Mouse (Mus musculus) forebrain, postnatal 0 days (tissue): ENCODE measurements at regions not wholly inside any gene's neighbourhood (a gene's known extent, or its start where the extent isn't known, plus 50 kb on each side); places are given as distances from the start of the nearest gene placed in this dataset.
A peak's percentile ranks its signal among the peaks of the same experiment; 100 is the strongest.

Source experiments
- ATAC-seq: fragments of 200-750 bp; cut with Nextera tagmentation; 2 replicates; pipeline ENCODE4 v1.8.0; 2017; ENCODE audit warnings: mild to moderate bottlenecking, moderate library complexity
- DNase-seq: peaks from one replicate; pipeline ENCODE4 v3.0.0-alpha.2; 2015
- H3K27ac ChIP-seq: fragments of 300-500 bp; sonication (generic); 2 replicates; pipeline ENCODE4 v1.5.1; 2014; ENCODE audit warnings: low read depth, mild to moderate bottlenecking, antibody characterized with exemption, low read length, moderate library complexity, mixed read lengths
- H3K27me3 ChIP-seq: fragments of 300-500 bp; sonication (generic); 2 replicates; pipeline ENCODE4 v1.6.1; 2014; ENCODE audit warnings: mild to moderate bottlenecking, low read length, mixed read lengths; ENCODE audit not compliant: insufficient read depth
- H3K36me3 ChIP-seq: fragments of 300-500 bp; sonication (generic); 2 replicates; pipeline ENCODE4 v1.6.1; 2014; ENCODE audit warnings: mild to moderate bottlenecking, moderate library complexity; ENCODE audit not compliant: insufficient read depth
- H3K4me1 ChIP-seq: fragments of 300-500 bp; sonication (generic); 2 replicates; pipeline ENCODE4 v1.6.1; 2014; ENCODE audit warnings: antibody characterized with exemption; ENCODE audit not compliant: insufficient read depth
- H3K4me2 ChIP-seq: fragments of 300-500 bp; sonication (generic); 2 replicates; pipeline ENCODE4 v1.6.1; 2014; ENCODE audit warnings: low read depth, mild to moderate bottlenecking, moderate library complexity
- H3K4me3 ChIP-seq: fragments of 300-500 bp; sonication (generic); 2 replicates; pipeline ENCODE4 v1.5.1; 2014; ENCODE audit warnings: low read depth, low read length, mixed read lengths
- H3K9ac ChIP-seq: fragments of 300-500 bp; sonication (generic); 2 replicates; pipeline ENCODE4 v1.6.1; 2014; ENCODE audit warnings: mild to moderate bottlenecking
- H3K9me3 ChIP-seq: fragments of 300-500 bp; sonication (generic); 2 replicates; pipeline ENCODE4 v1.6.1; 2016; ENCODE audit warnings: low read length
- CTCF ChIP-seq: sonication (generic); IDR thresholded peaks from 2 replicates; pipeline ENCODE4 v1.5.1; 2016; ENCODE audit warnings: antibody characterized with exemption, control low read depth, low read depth
- WGBS: fragments of 180-500 bp; shearing (Covaris S2); extraction: QIAGEN DNeasy Blood & Tissue Kit; methylation state at CpG from one replicate; pipeline ENCODE4 v1.1.7; 2014; 5-methylcytosine and 5-hydroxymethylcytosine counted together

GRCm38 (mm10) chr12:61912146-61912545 is 389.2 kb downstream of the Lrfn5 start:
- Histone ChIP-seq H3K27me3 (no peaks in the 10 kb centered on the region), H3K9ac (no peak overlapping the region), H3K27ac (no peak overlapping the region), H3K4me1 (no peaks in the 10 kb centered on the region), H3K4me2 (no peak overlapping the region), H3K36me3 (no peaks in the 10 kb centered on the region), H3K4me3 (no peak overlapping the region), H3K9me3 (no peaks in the 10 kb centered on the region)
- TF ChIP-seq CTCF: no peak
- DNase-seq (no peak), ATAC-seq (no peak)
- 82% methylated on average over 1 of the region's 1 CpGs for WGBS

- peak; percentile 34; the same call in 1 of the 2 replicates for ATAC-seq
- Histone ChIP-seq H3K9ac (no peak overlapping the region), H3K27me3 (no peaks in the 10 kb centered on the region), H3K27ac (no peak overlapping the region), H3K4me1 (no peaks in the 10 kb centered on the region), H3K9me3 (no peaks in the 10 kb centered on the region), H3K4me3 (no peak overlapping the region), H3K36me3 (no peaks in the 10 kb centered on the region), H3K4me2 (no peak overlapping the region)
- WGBS: 0% methylated on average over 1 of the region's 1 CpGs
- no peak for DNase-seq
- no peak for TF ChIP-seq CTCF
These were observed 400.4 kb downstream of the Lrfn5 start for GRCm38 (mm10) chr12:61923331-61923730.

- no peak overlapping the region for H3K4me3 ChIP-seq
- peak; percentile 51 for DNase-seq
These were observed 402.4 kb downstream of the Lrfn5 start for GRCm38 (mm10) chr12:61925266-61925861.

More at GRCm38 (mm10) chr12:61925266-61925861, 402.4 kb downstream of the Lrfn5 start:
- peak; percentile 82 for ATAC-seq
- Histone ChIP-seq H3K4me1 (no peaks in the 10 kb centered on the region), H3K27ac (no peak overlapping the region), H3K36me3 (no peaks in the 10 kb centered on the region), H3K4me2 (no peak overlapping the region), H3K27me3 (no peaks in the 10 kb centered on the region), H3K9ac (no peak overlapping the region), H3K9me3 (no peaks in the 10 kb centered on the region)
- no peak for TF ChIP-seq CTCF
